Mouse (Mus musculus): Measurements from ENCODE around the gene Tbl1xr1. TPM values are rescaled to one million over a fixed set of nuclear protein-coding genes. Genes with fewer than 3 reads are reported as not detected.

The Tbl1xr1 gene
- total and polyA plus RNA-seq, 3 experiments, result 33.9 to 185 (median 45.6) TPM

DNA sequence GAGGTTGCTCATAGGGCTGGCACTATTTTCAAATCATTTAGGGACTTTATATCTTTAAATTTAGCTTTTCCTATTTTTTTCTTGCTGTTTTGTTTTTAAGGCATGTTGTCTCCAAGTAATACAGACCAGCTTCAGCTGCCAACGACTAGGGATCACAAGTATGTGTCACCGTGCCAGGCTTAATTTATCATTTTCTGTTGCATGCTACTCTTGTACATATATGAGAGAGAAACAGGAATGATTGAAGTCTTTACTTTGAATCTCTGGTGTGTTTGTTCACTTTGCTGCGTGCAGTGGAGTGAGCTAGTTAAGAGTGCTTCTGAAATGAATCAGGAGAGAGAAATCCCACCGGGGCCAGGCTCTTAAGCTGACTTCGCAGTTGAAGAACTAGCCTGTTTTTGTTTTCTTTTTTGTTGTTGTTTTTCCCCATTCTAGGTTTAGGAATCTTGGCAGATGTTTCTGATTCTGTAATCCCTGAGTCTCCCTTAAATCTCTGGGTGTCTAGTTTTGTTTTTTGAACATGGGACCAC, 27.6 kb downstream of the Tbl1xr1 start:
- Histone ChIP-seq H3K4me3 (ENCODE audit: control insufficient read depth in 1 of 2, insufficient read depth in 1 of 2, low read depth in 2 of 2, low read length in 2 of 2) (no peak overlapping the region), H3K27ac (ENCODE audit: control insufficient read depth, low read depth, low read length) (no peak overlapping the region), H3K9me3 (replicated peaks; ENCODE audit: insufficient read depth, low read length) (no peaks in the 10 kb centered on the region), H3K27me3 (ENCODE audit: control insufficient read depth in 1 of 2, insufficient read depth in 2 of 2, low read length in 2 of 2) (no peaks in the 10 kb centered on the region), H3K4me1 (ENCODE audit: control insufficient read depth in 1 of 2, insufficient read depth in 2 of 2, low read length in 2 of 2) (peaks cover 0 to under 1% of the 10 kb centered on the region in 2 experiments; a peak in 2 of 4 replicates), H3K36me3 (ENCODE audit: control insufficient read depth in 1 of 2, insufficient read depth in 2 of 2, low read length in 2 of 2) (peaks cover 0 to 1% of the 10 kb centered on the region in 2 experiments; a peak in 2 of 4 replicates), H3K79me2 (ENCODE audit: control insufficient read depth, insufficient read depth, low read length, poor library complexity) (peaks cover 70% of the 10 kb centered on the region), H3K9ac (ENCODE audit: control insufficient read depth, low read depth, low read length, poor library complexity, severe bottlenecking) (no peak overlapping the region)
- DNase-seq (ENCODE audit: low read depth, low spot score), result no peak
- TF ChIP-seq ZMIZ1 (IDR thresholded peaks at IDR 0.05; ENCODE audit: low read depth, low read length) (no peak), GATA1 (IDR thresholded peaks at IDR 0.05; ENCODE audit: low read depth, low read length) (no peak), ZC3H11A (IDR thresholded peaks at IDR 0.05; ENCODE audit: low read depth, low read length) (no peak), RAD21 (IDR thresholded peaks at IDR 0.05; ENCODE audit: low read depth, low read length) (no peak), CTCF (IDR thresholded peaks at IDR 0.05 in 2 of 3, conservative IDR thresholded peaks at IDR 0.05 in 1 of 3; ENCODE audit: control insufficient read depth in 1 of 3, insufficient read depth in 1 of 3, low read depth in 2 of 3, low read length in 3 of 3, poor library complexity in 1 of 3, severe bottlenecking in 1 of 3) (no peak), UBTF (IDR thresholded peaks at IDR 0.05; ENCODE audit: borderline replicate concordance, insufficient read depth, low read depth, low read length) (no peak), ZNF384 (IDR thresholded peaks at IDR 0.05; ENCODE audit: low read depth, low read length) (no peak), KAT2A (conservative IDR thresholded peaks at IDR 0.05; ENCODE audit: low read depth, low read length) (no peak), EP300 (IDR thresholded peaks at IDR 0.05; ENCODE audit: low read depth in 1 of 2, low read length in 2 of 2) (no peak), TCF12 (IDR thresholded peaks at IDR 0.05; ENCODE audit: low read depth, low read length) (no peak), NELFE (IDR thresholded peaks at IDR 0.05; ENCODE audit: low read depth, low read length) (no peak), JUND (IDR thresholded peaks at IDR 0.05; ENCODE audit: low read depth, low read length) (no peak)

DNA sequence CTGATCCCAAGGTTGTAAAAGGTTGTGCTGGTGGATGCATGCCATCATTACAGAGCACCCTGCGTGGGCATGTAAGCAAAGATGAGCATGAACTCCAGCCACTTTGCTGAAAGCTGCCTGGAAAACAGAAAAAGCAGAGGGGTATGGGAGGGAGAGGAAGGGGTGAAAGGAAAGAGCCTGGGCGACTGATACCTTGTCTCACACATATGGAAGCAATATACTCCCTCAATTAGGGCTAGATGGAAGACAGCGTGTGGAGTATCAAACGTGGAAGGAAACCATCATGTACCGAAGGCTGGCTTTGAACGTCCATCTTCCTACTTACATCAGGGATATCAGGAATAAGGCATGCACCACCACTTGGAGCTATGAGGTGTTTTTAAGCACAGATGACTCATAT, 29.0 kb downstream of the Tbl1xr1 start:
- TF ChIP-seq EP300 (IDR thresholded peaks at IDR 0.05; ENCODE audit: low read depth in 1 of 2, low read length in 2 of 2) (no peak), MAZ (IDR thresholded peaks at IDR 0.05; ENCODE audit: low read depth, low read length) (no peak), POLR2AphosphoS5 (IDR thresholded peaks at IDR 0.05; ENCODE audit: borderline replicate concordance, low read depth, low read length) (no peak), ELF1 (IDR thresholded peaks at IDR 0.05; ENCODE audit: low read depth, low read length) (no peak)
- Histone ChIP-seq H3K9ac (ENCODE audit: control insufficient read depth, low read depth, low read length, poor library complexity, severe bottlenecking) (no peak overlapping the region), H3K4me1 (ENCODE audit: control insufficient read depth in 1 of 2, insufficient read depth in 2 of 2, low read length in 2 of 2) (no peaks in the 10 kb centered on the region; a peak in 1 of 4 replicates), H3K4me3 (ENCODE audit: control insufficient read depth in 1 of 2, insufficient read depth in 1 of 2, low read depth in 2 of 2, low read length in 2 of 2) (no peak overlapping the region), H3K9me3 (replicated peaks; ENCODE audit: insufficient read depth, low read length) (no peaks in the 10 kb centered on the region), H3K27me3 (ENCODE audit: control insufficient read depth in 1 of 2, insufficient read depth in 2 of 2, low read length in 2 of 2) (no peaks in the 10 kb centered on the region), H3K36me3 (ENCODE audit: control insufficient read depth in 1 of 2, insufficient read depth in 2 of 2, low read length in 2 of 2) (no peaks in the 10 kb centered on the region; a peak in 1 of 4 replicates), H3K27ac (ENCODE audit: control insufficient read depth, low read depth, low read length) (no peak overlapping the region), H3K79me2 (ENCODE audit: control insufficient read depth, insufficient read depth, low read length, poor library complexity) (peaks cover 63% of the 10 kb centered on the region)
- DNase-seq (ENCODE audit: low read depth, low spot score), result no peak
